Mouse (Mus musculus) frontal cortex, adult (tissue): ENCODE results near the gene Prkca.
"Not testable (repeated sequence)": the region's sequence is repeated elsewhere in the genome, so short reads cannot be mapped to it uniquely, and the experiment has no call there.

Experiments used
- ATAC-seq: cut with Nextera tagmentation; 2 replicates; pipeline ENCODE4 v1.9.2; 2017; ENCODE audit warnings: mild to moderate bottlenecking, moderate library complexity, mixed read lengths; ENCODE audit not compliant: low TSS enrichment

Gene Prkca

DNA sequence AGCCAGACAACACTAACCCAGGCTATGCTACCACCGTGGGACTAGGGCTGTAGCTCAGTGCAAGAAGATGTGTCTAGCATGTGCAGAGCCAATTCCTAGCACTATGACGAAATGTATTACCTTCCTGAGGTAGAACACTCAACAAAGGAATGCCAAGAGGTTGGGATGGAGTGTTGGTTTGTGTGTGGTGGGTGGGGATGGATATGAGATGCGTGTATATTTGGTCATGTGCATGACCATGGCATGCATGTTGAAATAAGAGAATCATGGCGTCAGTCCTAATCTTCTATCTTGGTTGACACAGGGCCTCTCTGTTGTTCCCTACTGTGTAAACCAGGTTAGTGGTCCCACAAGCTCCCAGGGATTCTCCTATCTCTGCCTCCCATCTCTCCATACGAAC is 225.5 kb downstream of the Prkca start:
- no peak for ATAC-seq

DNA sequence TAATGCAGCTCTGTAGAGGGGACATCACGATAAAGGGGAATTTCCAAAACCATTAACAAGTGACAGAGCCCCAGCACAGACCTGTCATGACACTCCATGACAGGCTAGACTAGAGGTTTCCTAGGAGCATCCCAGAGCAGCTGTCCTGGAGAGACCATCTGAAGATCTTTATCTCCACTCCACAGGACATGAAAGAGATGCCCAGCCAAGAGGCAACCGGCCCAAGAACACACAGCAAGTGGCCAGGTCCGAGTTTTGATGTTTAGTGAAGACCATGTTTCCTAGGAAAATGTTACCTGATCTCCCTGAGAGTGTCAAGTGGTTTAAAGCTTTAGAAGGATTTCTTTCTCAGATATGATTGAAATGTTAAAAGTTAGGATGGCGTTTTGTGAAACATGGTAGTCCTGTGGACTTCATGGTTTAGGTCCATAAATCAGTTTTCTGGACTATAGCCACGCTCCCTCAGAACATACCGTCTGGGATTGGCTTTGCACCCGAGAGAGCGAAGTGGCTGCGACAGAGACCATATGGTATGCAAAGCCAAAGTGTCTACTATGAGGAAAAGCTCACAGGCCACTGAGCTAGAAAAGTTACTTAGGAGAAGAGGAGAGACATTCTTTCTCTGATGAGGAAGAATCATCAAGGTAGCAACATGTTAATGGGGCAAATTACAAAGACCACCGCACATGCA is 226.2 kb downstream of the Prkca start:
- no peak for ATAC-seq

DNA sequence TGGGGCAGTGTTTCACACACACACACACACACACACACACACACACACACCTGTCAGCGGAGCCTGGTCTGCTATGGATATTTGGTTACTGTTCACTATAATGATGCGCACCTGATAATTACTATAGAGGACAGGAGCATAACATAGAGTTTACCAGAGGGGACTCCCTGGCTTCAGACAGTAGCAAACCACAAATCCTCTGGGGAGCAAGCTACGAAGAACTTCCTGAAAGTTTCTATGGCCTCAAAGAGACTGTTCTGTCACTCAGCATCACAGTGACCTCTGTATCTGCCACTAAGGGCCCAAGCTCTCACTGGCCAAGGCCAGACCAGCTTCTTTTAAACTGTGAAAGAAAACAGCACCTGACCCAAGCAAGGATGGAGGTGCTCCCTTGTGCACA is 229.6 kb downstream of the Prkca start:
- ATAC-seq = no peak

DNA sequence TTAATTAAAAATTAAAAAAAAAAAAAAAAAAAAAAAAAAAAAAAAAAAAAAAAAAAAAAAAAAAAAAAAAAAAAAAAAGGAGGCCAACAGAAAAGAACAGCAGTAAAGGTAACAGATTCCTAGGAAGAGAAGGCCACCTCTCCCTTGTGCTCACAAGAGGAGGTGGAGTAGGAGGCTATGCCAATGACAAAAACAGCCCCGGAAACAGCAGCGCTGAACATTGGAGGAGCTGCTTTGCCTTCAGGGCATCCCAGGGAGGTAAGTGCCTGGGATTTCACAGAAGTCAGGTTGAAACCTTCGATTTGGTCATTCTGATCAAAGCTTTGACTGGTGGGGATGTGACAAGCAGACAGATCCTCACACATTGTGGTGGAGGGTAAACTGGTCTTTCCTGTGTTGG is 231.3 kb downstream of the Prkca start:
- ATAC-seq = peak; percentile 93; the same call in 1 of the 2 replicates

- ATAC-seq = no peak
Measured at GRCm38 (mm10) chr11:108104085-108104484, 239.6 kb downstream of the Prkca start.

GRCm38 (mm10) chr11:108101280-108101950 is 242.3 kb downstream of the Prkca start:
- ATAC-seq = peak; percentile 54

GRCm38 (mm10) chr11:108098306-108098705 is 245.4 kb downstream of the Prkca start:
- no peak for ATAC-seq

DNA sequence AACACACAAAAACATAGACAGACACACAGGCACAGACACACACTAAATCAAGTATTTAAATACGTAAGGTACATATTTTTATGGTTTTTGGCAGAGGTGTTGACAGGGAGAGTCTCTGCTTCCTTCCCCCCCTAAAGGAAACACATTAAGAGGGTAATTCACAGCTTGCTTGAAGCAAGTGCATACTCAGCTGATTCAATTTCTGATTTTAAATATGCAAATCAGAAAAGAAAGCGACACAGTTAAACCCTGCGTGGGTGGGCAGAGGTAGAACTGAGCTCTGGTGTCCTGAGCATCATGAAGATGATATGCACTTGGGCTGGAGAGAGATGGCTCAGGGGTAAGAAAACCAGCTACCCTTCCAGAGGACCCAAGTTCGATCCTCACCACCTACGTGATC is 248.9 kb downstream of the Prkca start:
- peak; percentile 48; the same call in 1 of the 2 replicates for ATAC-seq

GRCm38 (mm10) chr11:108093248-108093647 is 250.5 kb downstream of the Prkca start:
- ATAC-seq = no peak

GRCm38 (mm10) chr11:108091238-108091637 is 252.5 kb downstream of the Prkca start:
- no peak for ATAC-seq

GRCm38 (mm10) chr11:108090706-108091105 is 253.0 kb downstream of the Prkca start:
- no peak for ATAC-seq

GRCm38 (mm10) chr11:108088063-108088462 is 255.7 kb downstream of the Prkca start:
- no peak for ATAC-seq

DNA sequence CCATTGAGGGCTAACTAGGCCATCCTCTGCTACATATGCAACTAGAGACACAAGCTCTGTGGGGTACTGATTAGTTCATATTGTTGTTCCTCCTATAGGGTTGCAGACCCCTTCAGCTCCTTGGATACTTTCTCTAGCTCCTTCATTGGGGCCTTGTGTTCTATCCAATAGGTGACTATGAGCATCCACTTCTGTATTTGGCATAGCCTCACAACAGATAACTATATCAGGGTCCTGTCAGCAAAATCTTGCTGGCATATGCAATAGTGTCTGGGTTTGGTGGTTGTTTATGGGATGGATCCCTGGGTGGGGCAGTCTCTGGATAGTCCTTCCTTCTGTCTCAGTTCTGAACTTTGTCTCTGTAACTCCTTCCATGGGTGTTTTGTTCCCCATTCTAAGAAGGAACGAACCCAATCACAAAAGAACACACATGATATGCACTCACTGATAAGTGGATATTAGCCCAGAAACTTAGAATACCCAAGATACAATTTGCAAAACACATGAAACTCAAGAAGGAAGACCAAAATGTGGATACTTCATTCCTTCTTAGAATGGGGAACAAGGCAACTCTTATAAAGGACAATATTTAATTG is 256.5 kb downstream of the Prkca start:
- not testable (repeated sequence) for ATAC-seq

- ATAC-seq = peak; percentile 38; the same call in 1 of the 2 replicates
Measured at GRCm38 (mm10) chr11:108082673-108083072, 261.1 kb downstream of the Prkca start.

- ATAC-seq = 0 out of 2 replicates have a peak, but pooled peaks have one; percentile 9
Measured at GRCm38 (mm10) chr11:108079946-108080650, 263.6 kb downstream of the Prkca start.

DNA sequence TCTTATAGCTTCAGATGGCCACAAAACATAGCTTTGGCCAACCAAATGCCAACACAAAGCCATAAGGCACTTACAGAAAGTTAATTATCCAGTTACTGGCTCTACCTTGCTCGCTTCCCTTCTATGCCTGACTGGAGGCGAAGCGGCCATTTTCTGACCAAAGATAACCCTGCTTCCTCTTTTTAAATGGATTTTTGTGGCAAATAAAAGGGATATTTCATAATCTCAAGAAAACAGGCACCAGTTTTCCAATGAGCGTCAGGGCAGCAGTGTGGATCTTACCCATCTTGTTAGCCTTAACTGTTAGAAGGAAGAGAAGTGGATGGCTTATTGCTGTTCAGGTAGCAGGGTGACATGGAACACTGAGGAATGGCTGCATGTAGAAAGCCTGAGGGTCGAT is 264.3 kb downstream of the Prkca start:
- ATAC-seq = no peak

DNA sequence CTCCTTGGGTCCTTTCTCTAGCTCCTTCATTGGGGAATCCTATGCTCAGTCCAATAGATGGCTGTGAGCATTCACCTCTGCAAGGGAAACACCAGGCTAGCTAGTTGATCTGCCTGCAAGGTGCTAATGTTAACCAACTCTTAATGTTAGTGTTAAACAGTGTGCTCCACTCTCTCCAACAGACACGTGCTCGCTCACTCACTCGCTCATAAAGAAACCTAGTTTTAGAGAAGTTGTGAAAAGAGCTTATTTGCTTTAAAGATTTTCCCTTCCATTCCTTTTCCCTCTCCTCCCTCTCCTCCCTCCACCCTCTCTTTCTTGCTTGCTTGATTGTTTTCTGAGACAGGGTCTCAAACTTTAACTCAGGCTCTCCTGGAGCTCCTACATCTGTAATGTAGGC is 266.2 kb downstream of the Prkca start:
- no peak for ATAC-seq

DNA sequence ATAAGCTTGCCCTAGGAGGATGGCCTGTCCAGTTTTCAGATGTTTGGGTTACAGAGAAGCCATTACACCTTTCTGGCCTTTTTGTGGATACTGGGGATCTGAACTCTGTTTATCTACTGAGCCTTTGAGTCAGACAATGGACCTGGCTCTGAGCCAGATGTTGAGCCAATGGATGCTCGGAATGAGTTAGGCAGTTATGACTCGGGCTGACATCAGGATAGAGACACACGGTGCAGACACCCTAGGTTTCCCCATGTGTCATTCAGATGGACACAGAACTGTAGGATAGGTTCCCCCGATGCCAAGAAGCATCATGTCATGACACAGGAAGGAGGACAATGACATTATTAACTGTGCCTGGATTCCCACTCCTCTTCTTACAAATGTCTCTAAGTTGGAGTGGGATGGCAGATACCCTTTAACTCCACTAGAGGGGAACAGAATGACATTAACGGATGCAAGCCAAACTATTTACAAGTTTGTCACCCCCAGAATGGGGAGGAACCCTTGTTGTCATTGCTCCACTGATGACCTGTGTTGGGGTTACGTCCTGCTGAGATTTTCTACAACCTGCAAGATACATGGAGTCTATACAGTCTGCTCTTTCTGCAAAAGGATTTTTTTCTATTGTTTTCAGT is 271.0 kb downstream of the Prkca start:
- ATAC-seq = no peak

- no peak for ATAC-seq
Measured at GRCm38 (mm10) chr11:108071230-108071629, 272.5 kb downstream of the Prkca start.

DNA sequence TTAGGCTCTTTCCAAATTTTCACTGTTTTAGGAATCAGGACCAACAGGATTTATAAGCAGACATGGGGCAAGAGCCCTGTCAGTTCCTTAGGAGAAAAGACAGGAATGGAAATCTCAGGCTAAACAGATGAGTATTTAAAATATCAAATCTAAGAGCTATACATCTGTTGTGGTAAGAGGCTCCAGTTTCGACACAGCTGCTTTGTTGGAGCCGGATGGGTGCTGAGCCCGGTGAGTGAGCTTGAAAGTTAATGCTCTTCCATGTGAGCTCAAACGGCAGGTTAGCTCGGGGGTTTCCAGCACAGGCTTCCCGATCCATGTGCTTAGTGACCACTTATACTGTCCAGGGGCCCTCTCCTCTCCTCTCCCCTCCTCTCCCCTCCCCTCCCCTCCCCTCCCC is 273.7 kb downstream of the Prkca start:
- no peak for ATAC-seq

DNA sequence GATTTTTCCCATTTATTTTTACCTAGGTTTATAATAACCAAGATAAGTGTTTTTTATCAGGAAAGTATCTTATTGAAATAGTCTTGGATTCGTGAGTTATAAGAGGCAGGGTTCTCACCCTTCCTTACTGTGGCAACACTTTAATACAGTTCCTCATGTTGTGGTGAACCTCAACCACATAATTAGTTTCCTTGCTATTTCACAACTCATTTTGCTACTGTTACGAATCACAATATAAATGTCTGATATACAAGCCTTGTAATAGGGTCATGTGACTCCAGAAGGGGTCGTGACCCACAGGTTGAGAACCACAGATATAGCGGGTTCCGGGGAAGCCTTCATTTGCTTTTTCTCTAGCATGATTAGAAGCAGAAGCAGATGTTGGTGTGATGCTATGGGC is 275.3 kb downstream of the Prkca start:
- no peak for ATAC-seq

DNA sequence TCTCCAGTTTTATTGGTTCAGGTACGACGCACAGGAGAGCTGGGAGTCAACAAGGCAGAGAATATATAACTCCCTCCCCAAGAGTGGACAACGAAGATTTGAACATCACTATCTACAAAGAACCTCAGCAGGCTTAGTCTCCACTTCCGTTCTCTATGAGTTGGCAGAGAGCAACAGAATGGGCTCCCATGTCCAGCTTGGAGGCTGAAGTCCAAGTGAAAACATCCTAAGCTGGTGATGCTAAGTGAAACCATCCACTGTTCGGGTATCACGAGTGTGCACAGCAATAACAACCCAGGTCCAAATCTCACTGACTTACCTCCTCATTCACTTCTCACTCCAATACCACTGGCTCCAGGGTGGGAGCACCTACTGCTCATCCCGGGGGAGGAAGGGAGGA is 276.6 kb downstream of the Prkca start:
- ATAC-seq = no peak
